Mouse (Mus musculus) megakaryocyte, embryonic 14.5 days (primary cell): ENCODE data around the gene Ptprg.

ENCODE experiments used
- FLI1 ChIP-seq: IDR thresholded peaks from 2 replicates; pipeline ENCODE4 v1.6.1; 2012; ENCODE audit warnings: low read length, inconsistent platforms, mixed read lengths
- GATA1 ChIP-seq: IDR thresholded peaks from 3 replicates; pipeline ENCODE4 v1.6.1; 2012; ENCODE audit warnings: mixed read lengths, low read length, inconsistent platforms, borderline replicate concordance

DNA sequence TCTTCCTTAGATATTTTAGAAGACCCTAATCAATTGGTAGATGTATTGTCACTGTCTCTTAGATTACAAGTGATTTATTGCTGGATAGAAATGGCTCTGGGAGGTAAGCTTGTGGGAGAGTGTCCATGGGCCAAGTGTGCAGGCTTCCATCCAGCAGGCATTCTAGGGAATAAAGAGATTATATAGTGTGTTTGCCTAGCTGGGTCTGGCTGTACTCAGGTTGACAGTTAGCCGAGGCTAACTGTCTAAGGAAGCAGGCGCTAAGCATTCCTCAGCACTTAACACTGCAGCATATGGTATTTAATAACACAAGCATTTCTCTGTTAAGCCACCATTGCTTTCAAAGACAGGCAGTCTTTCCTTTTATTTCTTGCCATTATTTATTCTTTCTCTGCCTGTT is 39.3 kb downstream of the Ptprg start:
- TF ChIP-seq GATA1 (no peak), FLI1 (no peak)
